Mouse (Mus musculus): ENCODE measurements around the gene Tpst2. TPM values are rescaled to one million over a fixed set of nuclear protein-coding genes. Genes with fewer than 3 reads are reported as not detected.

Gene Tpst2
- total and polyA plus RNA-seq, 2 experiments = 27.7 to 35.7 TPM

DNA sequence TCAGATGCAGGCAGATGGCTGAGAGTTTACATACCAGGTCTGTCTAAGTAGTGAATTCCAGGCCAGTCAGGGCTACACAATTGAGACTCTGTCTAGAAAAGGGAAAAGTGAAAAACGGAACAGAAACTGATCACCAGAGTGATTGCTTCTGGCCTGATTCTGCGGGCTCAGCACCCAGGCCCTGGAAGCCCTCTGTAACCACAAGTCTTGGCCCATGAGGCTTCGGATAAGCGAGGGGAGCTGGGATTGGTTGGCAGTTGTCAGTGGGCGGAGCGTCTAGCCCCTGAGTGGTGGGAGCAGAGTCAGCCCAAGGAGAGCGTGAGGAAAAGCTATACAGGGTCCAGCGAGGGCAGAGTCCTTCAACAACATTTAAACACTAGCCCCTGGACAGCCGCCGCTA lies 11.0 kb upstream of the Tpst2 start:
- no peaks in the 10 kb centered on the region for H3K27me3 ChIP-seq (ENCODE audit: control insufficient read depth, insufficient read depth, low read length)
- no peaks in the 10 kb centered on the region for H3K79me2 ChIP-seq (ENCODE audit: control insufficient read depth, insufficient read depth, low read length)
- no peak overlapping the region for H3K4me3 ChIP-seq (ENCODE audit: insufficient read depth, low read depth, low read length)
- peak; percentile 25 for DNase-seq (ENCODE audit: extremely low read depth, low read depth, low spot score)
- no peaks in the 10 kb centered on the region for H3K36me3 ChIP-seq (ENCODE audit: control insufficient read depth, insufficient read depth, low read length)
- peak overlapping the region; percentile 46 for H3K27ac ChIP-seq (replicated peaks; ENCODE audit: insufficient read depth, low read depth, low read length)
- peak overlapping the region; percentile 39; the same call in 1 of the 2 replicates for H3K9ac ChIP-seq (ENCODE audit: low read depth, low read length)
- TF ChIP-seq CTCF (IDR thresholded peaks at IDR 0.05; ENCODE audit: low read depth, low read length) (no peak), POLR2A (IDR thresholded peaks at IDR 0.05; ENCODE audit: extremely low read depth, insufficient read depth, low read length) (no peak)
- no peaks in the 10 kb centered on the region for H3K4me1 ChIP-seq (ENCODE audit: control insufficient read depth, insufficient read depth, low read length)
- 61% methylated on average over 10 of the region's 10 CpGs for WGBS

DNA sequence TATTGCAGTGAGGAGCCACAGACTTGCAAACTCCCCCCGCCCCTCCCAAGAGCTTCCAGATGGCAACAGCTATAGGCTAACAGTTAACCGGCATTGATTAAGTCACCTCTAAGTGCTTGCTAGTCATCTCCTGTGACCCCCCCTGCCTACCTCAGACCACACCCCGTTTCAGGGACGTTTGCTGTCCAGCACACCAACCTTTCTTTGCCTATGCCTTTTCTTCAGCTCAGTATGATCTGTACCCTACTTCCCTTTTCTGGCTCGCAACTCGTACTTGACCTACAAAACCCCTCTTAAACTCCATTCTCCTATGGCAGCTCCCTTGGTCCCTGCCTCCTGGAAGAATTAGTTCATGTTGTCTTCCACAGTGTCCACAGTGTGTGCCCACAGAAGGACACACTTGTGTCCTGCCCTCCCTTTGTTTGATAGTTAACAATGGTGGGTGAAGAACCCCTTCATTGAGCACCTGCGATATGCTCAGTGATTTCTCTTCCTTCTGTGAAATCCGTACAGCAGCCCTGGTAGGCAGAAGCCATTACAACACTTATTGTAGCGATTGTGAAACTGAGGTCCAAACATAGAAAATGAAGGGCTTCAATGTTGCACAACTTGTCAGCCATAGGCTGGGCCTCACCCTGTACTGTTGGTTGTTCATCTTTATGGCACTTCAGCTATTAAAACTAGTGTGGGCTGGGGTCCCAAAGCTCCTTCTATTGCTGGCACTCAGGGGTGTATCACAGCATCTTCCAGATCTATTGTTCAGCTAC lies 10.3 kb upstream of the Tpst2 start:
- H3K27me3 ChIP-seq (ENCODE audit: control insufficient read depth, insufficient read depth, low read length) = no peaks in the 10 kb centered on the region
- no peak overlapping the region for H3K4me3 ChIP-seq (ENCODE audit: insufficient read depth, low read depth, low read length)
- H3K36me3 ChIP-seq (ENCODE audit: control insufficient read depth, insufficient read depth, low read length) = no peaks in the 10 kb centered on the region
- H3K27ac ChIP-seq (replicated peaks; ENCODE audit: insufficient read depth, low read depth, low read length) = peak overlapping the region; percentile 46
- DNase-seq (ENCODE audit: extremely low read depth, low read depth, low spot score) = peak; percentile 55
- no peak for TF ChIP-seq CTCF (IDR thresholded peaks at IDR 0.05; ENCODE audit: low read depth, low read length)
- no peak for TF ChIP-seq POLR2A (IDR thresholded peaks at IDR 0.05; ENCODE audit: extremely low read depth, insufficient read depth, low read length)
- no peaks in the 10 kb centered on the region for H3K79me2 ChIP-seq (ENCODE audit: control insufficient read depth, insufficient read depth, low read length)
- no peak overlapping the region for H3K9ac ChIP-seq (ENCODE audit: low read depth, low read length)
- H3K4me1 ChIP-seq (ENCODE audit: control insufficient read depth, insufficient read depth, low read length) = no peaks in the 10 kb centered on the region
- 31% methylated on average over 9 of the region's 9 CpGs for WGBS

DNA sequence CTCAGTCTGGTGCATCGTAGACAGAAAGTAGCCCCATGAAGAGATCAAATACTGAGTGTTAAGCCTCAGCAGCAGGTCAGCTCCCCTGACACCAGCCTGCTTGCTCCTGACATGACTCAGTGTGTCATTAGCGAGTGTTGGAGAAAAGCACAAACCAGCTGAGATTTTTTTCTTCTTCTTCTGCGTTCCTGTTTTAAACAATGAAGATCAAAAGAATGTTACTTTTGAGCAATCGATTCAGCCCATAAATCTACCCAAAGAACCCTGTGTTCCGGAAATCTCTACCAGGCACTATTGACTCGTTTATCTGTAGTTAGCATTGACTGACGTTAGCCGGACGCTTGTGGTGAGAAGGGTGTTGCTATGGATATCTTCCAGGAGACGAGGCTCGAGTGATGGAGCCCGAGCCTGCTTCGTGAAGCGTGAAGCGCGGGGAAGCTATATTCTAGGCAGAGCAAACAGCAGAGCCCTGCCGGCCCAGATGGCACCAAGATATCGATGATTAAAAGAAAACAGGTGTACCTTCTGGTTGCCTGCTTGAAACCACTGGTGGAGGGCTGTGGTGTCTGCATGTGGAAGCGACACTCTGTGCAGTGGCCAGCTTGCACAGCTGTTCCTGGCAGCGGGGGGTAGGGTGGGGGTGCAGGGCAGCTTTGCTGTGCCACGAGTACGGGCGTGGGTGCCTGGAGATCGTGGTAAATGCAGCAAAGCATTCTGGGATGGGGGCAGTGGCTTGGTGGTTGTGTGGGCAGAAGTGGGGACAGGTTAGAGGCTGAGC lies 5.5 kb upstream of the Tpst2 start:
- 68% methylated on average over 24 of the region's 24 CpGs for WGBS
- H3K79me2 ChIP-seq (ENCODE audit: control insufficient read depth, insufficient read depth, low read length) = no peaks in the 10 kb centered on the region
- H3K27ac ChIP-seq (replicated peaks; ENCODE audit: insufficient read depth, low read depth, low read length) = no peak overlapping the region
- no peak for DNase-seq (ENCODE audit: extremely low read depth, low read depth, low spot score)
- H3K36me3 ChIP-seq (ENCODE audit: control insufficient read depth, insufficient read depth, low read length) = no peaks in the 10 kb centered on the region
- no peaks in the 10 kb centered on the region for H3K4me1 ChIP-seq (ENCODE audit: control insufficient read depth, insufficient read depth, low read length)
- no peak overlapping the region for H3K4me3 ChIP-seq (ENCODE audit: insufficient read depth, low read depth, low read length)
- H3K9ac ChIP-seq (ENCODE audit: low read depth, low read length) = no peak overlapping the region
- TF ChIP-seq CTCF (IDR thresholded peaks at IDR 0.05; ENCODE audit: low read depth, low read length) (no peak), POLR2A (IDR thresholded peaks at IDR 0.05; ENCODE audit: extremely low read depth, insufficient read depth, low read length) (no peak)
- no peaks in the 10 kb centered on the region for H3K27me3 ChIP-seq (ENCODE audit: control insufficient read depth, insufficient read depth, low read length)

DNA sequence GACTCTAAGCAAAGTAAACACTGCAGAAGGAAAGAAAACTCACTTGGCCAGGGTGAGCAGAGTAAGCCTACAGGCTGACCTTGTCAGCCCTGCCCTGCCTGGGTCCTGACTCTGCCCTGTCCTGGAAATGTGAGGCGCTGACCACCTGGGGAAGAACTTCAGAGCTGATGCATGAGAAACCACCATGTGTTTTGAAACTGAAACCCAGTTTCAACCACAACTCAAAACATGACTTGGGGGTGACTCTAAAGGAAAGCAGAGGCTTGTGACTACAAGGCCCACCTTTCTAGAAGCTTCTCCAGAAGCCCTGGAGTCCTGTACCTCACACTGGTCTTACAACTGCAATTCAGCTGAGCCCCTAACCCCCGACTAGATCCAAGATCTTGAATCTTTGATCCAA lies 3.6 kb upstream of the Tpst2 start:
- Histone ChIP-seq H3K79me2 (ENCODE audit: control insufficient read depth, insufficient read depth, low read length) (peaks cover 5% of the 10 kb centered on the region; the same call in 1 of the 2 replicates), H3K9ac (ENCODE audit: low read depth, low read length) (no peak overlapping the region), H3K4me1 (ENCODE audit: control insufficient read depth, insufficient read depth, low read length) (no peaks in the 10 kb centered on the region; the same call in 1 of the 2 replicates), H3K27me3 (ENCODE audit: control insufficient read depth, insufficient read depth, low read length) (no peaks in the 10 kb centered on the region), H3K36me3 (ENCODE audit: control insufficient read depth, insufficient read depth, low read length) (no peaks in the 10 kb centered on the region), H3K27ac (replicated peaks; ENCODE audit: insufficient read depth, low read depth, low read length) (no peak overlapping the region), H3K4me3 (ENCODE audit: insufficient read depth, low read depth, low read length) (no peak overlapping the region)
- WGBS = 73% methylated on average over 2 of the region's 2 CpGs
- TF ChIP-seq CTCF (IDR thresholded peaks at IDR 0.05; ENCODE audit: low read depth, low read length) = no peak
- no peak for TF ChIP-seq POLR2A (IDR thresholded peaks at IDR 0.05; ENCODE audit: extremely low read depth, insufficient read depth, low read length)
- no peak for DNase-seq (ENCODE audit: extremely low read depth, low read depth, low spot score)

DNA sequence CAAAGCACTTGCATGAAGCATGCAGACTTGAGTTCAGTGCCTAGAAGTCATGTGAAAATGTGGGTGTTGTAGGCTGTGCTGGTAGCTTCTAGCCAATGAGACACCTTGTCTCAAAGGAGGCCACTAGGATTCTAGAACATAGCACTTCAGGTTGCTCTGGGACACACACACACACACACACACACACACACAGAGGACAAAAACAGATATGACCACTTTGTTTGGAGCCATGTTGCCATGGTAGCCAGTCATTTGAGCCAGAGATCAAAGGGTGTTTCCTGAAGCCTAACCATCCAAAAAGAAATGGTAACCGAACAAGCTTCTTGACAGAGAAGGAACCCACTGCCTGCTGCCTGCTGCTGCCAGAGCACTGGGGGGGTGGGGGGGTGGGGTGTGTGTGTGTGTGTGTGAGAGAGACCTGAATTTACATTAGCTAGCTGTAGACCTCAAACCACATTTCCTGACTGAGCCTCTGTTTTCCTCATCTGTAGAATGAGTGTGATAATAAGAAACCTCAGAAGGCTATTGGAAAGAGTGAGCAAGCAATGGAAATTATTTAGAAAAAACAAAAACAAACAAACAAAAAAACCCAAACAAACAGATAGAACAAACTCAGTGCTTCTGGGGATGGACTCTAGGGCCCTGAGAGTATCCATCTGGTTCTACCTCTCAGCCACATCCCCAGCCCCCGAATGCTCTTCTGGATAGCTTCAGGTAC lies 2.6 kb upstream of the Tpst2 start:
- whole genome bisulfite sequencing = 60% methylated on average over 2 of the region's 2 CpGs
- TF ChIP-seq CTCF (IDR thresholded peaks at IDR 0.05; ENCODE audit: low read depth, low read length) (no peak), POLR2A (IDR thresholded peaks at IDR 0.05; ENCODE audit: extremely low read depth, insufficient read depth, low read length) (no peak)
- no peak for DNase-seq (ENCODE audit: extremely low read depth, low read depth, low spot score)
- no peaks in the 10 kb centered on the region for H3K27me3 ChIP-seq (ENCODE audit: control insufficient read depth, insufficient read depth, low read length)
- no peak overlapping the region for H3K9ac ChIP-seq (ENCODE audit: low read depth, low read length)
- H3K4me3 ChIP-seq (ENCODE audit: insufficient read depth, low read depth, low read length) = no peak overlapping the region
- no peak overlapping the region for H3K27ac ChIP-seq (replicated peaks; ENCODE audit: insufficient read depth, low read depth, low read length)
- H3K79me2 ChIP-seq (ENCODE audit: control insufficient read depth, insufficient read depth, low read length) = peaks cover 9% of the 10 kb centered on the region; the same call in 1 of the 2 replicates
- H3K4me1 ChIP-seq (ENCODE audit: control insufficient read depth, insufficient read depth, low read length) = peaks cover 7% of the 10 kb centered on the region
- H3K36me3 ChIP-seq (ENCODE audit: control insufficient read depth, insufficient read depth, low read length) = no peaks in the 10 kb centered on the region

Measured in liver, adult 2 months (tissue).